Mouse (Mus musculus): Measurements from ENCODE around the gene Sfswap. TPM values are rescaled to one million over a fixed set of nuclear protein-coding genes. Genes with fewer than 3 reads are reported as not detected.
A peak's percentile ranks its signal among the peaks of the same experiment; 100 is the strongest.

Sfswap gene
- polyA plus RNA-seq (2012; fragmentation: generic; extraction: Trizol) = 29.1 TPM
- long read RNA-seq, experiment 1, partial matches to known transcripts = 6 of 10 reads
- long read RNA-seq, experiment 1, other reads (novel, unspliced or antisense) = 0 of 10 reads
- long read RNA-seq, experiment 2, transcript Sfswap-201 (18 exons, 3,313 nt) = major isoform, 25 of 96 reads
- long read RNA-seq, experiment 2, transcript Sfswap-212 (1 exons, 3,398 nt) = minor isoform, 14 of 96 reads
- long read RNA-seq, experiment 2, partial matches to known transcripts = 26 of 96 reads
- long read RNA-seq, experiment 2, other reads (novel, unspliced or antisense) = 31 of 96 reads

GRCm38 (mm10) chr5:129500722-129501634 is at the start of gene Sfswap:
TSS of gene Sfswap (plus strand) at chr5:129501221.
- Histone ChIP-seq H3K79me3 (ENCODE audit: low read depth) (peaks cover 27% of the 10 kb centered on the region), H3K27me3 (ENCODE audit: control insufficient read depth, insufficient read depth, insufficient read length) (peaks cover 8% of the 10 kb centered on the region), H3ac (ENCODE audit: control insufficient read depth, insufficient read length, low read depth) (peak within 1 kb of the TSS; percentile 95), H3K79me2 (ENCODE audit: control insufficient read depth, insufficient read depth) (peaks cover 45% of the 10 kb centered on the region), H3K36me3 (ENCODE audit: control insufficient read depth, insufficient read depth) (peaks cover 23% of the 10 kb centered on the region), H3K4me3 (ENCODE audit: insufficient read depth, poor library complexity, severe bottlenecking) (peak within 1 kb of the TSS; percentile 95)
- TF ChIP-seq MAX (IDR thresholded peaks at IDR 0.05) (peak; percentile 34), USF1 (IDR thresholded peaks at IDR 0.05; ENCODE audit: low read depth) (no peak)

GRCm38 (mm10) chr5:129452561-129452960 is 48.5 kb upstream of the Sfswap start:
- no peaks in the 10 kb centered on the region for H3K79me3 ChIP-seq (ENCODE audit: low read depth)
- H3K27me3 ChIP-seq (ENCODE audit: control insufficient read depth, insufficient read depth, insufficient read length) = peaks cover 9% of the 10 kb centered on the region
- H3K79me2 ChIP-seq (ENCODE audit: control insufficient read depth, insufficient read depth) = no peaks in the 10 kb centered on the region
- H3K36me3 ChIP-seq (ENCODE audit: control insufficient read depth, insufficient read depth) = no peaks in the 10 kb centered on the region
- H3ac ChIP-seq (ENCODE audit: control insufficient read depth, insufficient read length, low read depth) = no peak overlapping the region
- no peak overlapping the region for H3K4me3 ChIP-seq (ENCODE audit: insufficient read depth, poor library complexity, severe bottlenecking)
- TF ChIP-seq USF1 (IDR thresholded peaks at IDR 0.05; ENCODE audit: low read depth) (no peak), MYOD1 (IDR thresholded peaks at IDR 0.05; ENCODE audit: control insufficient read depth, insufficient read length, low read depth) (no peak), MAX (IDR thresholded peaks at IDR 0.05) (no peak), CEBPB (IDR thresholded peaks at IDR 0.05; ENCODE audit: low read depth) (no peak), MYOG (IDR thresholded peaks at IDR 0.05; ENCODE audit: control insufficient read depth, extremely low read depth, insufficient read length) (no peak), FOSL1 (IDR thresholded peaks at IDR 0.05; ENCODE audit: insufficient read depth, low read length, poor library complexity, severe bottlenecking) (no peak), CTCF (IDR thresholded peaks at IDR 0.05; ENCODE audit: control insufficient read depth, insufficient read depth, insufficient read length) (no peak)

GRCm38 (mm10) chr5:129454802-129455528 is 46.1 kb upstream of the Sfswap start:
- Histone ChIP-seq H3K79me3 (ENCODE audit: low read depth) (no peaks in the 10 kb centered on the region), H3K4me3 (ENCODE audit: insufficient read depth, poor library complexity, severe bottlenecking) (no peak overlapping the region), H3ac (ENCODE audit: control insufficient read depth, insufficient read length, low read depth) (no peak overlapping the region), H3K79me2 (ENCODE audit: control insufficient read depth, insufficient read depth) (no peaks in the 10 kb centered on the region), H3K27me3 (ENCODE audit: control insufficient read depth, insufficient read depth, insufficient read length) (no peaks in the 10 kb centered on the region), H3K36me3 (ENCODE audit: control insufficient read depth, insufficient read depth) (no peaks in the 10 kb centered on the region)
- TF ChIP-seq MAX (IDR thresholded peaks at IDR 0.05) = peak; percentile 21
- no peak for TF ChIP-seq CTCF (IDR thresholded peaks at IDR 0.05; ENCODE audit: control insufficient read depth, insufficient read depth, insufficient read length)
- TF ChIP-seq FOSL1 (IDR thresholded peaks at IDR 0.05; ENCODE audit: insufficient read depth, low read length, poor library complexity, severe bottlenecking) = no peak
- no peak for TF ChIP-seq MYOD1 (IDR thresholded peaks at IDR 0.05; ENCODE audit: control insufficient read depth, insufficient read length, low read depth)
- TF ChIP-seq USF1 (IDR thresholded peaks at IDR 0.05; ENCODE audit: low read depth) = peak; percentile 98
- TF ChIP-seq CEBPB (IDR thresholded peaks at IDR 0.05; ENCODE audit: low read depth) = no peak
- no peak for TF ChIP-seq MYOG (IDR thresholded peaks at IDR 0.05; ENCODE audit: control insufficient read depth, extremely low read depth, insufficient read length)

GRCm38 (mm10) chr5:129455529-129455896 is 45.5 kb upstream of the Sfswap start:
- no peak overlapping the region for H3K4me3 ChIP-seq (ENCODE audit: insufficient read depth, poor library complexity, severe bottlenecking)
- H3K79me3 ChIP-seq (ENCODE audit: low read depth) = no peaks in the 10 kb centered on the region
- no peaks in the 10 kb centered on the region for H3K79me2 ChIP-seq (ENCODE audit: control insufficient read depth, insufficient read depth)
- H3K27me3 ChIP-seq (ENCODE audit: control insufficient read depth, insufficient read depth, insufficient read length) = peaks cover under 1% of the 10 kb centered on the region
- H3K36me3 ChIP-seq (ENCODE audit: control insufficient read depth, insufficient read depth) = no peaks in the 10 kb centered on the region
- no peak overlapping the region for H3ac ChIP-seq (ENCODE audit: control insufficient read depth, insufficient read length, low read depth)
- no peak for TF ChIP-seq USF1 (IDR thresholded peaks at IDR 0.05; ENCODE audit: low read depth)
- no peak for TF ChIP-seq FOSL1 (IDR thresholded peaks at IDR 0.05; ENCODE audit: insufficient read depth, low read length, poor library complexity, severe bottlenecking)

GRCm38 (mm10) chr5:129456579-129457140 is 44.4 kb upstream of the Sfswap start:
- Histone ChIP-seq H3ac (ENCODE audit: control insufficient read depth, insufficient read length, low read depth) (no peak overlapping the region), H3K27me3 (ENCODE audit: control insufficient read depth, insufficient read depth, insufficient read length) (peaks cover 4% of the 10 kb centered on the region)

More at GRCm38 (mm10) chr5:129456579-129457140, 44.4 kb upstream of the Sfswap start:
- TF ChIP-seq MYOD1 (IDR thresholded peaks at IDR 0.05; ENCODE audit: control insufficient read depth, insufficient read length, low read depth) (no peak), MAX (IDR thresholded peaks at IDR 0.05) (no peak), MYOG (IDR thresholded peaks at IDR 0.05; ENCODE audit: control insufficient read depth, extremely low read depth, insufficient read length) (no peak), CTCF (IDR thresholded peaks at IDR 0.05; ENCODE audit: control insufficient read depth, insufficient read depth, insufficient read length) (no peak), USF1 (IDR thresholded peaks at IDR 0.05; ENCODE audit: low read depth) (no peak), FOSL1 (IDR thresholded peaks at IDR 0.05; ENCODE audit: insufficient read depth, low read length, poor library complexity, severe bottlenecking) (no peak), CEBPB (IDR thresholded peaks at IDR 0.05; ENCODE audit: low read depth) (no peak)
- Histone ChIP-seq H3K79me2 (ENCODE audit: control insufficient read depth, insufficient read depth) (no peaks in the 10 kb centered on the region), H3K79me3 (ENCODE audit: low read depth) (no peaks in the 10 kb centered on the region), H3K4me3 (ENCODE audit: insufficient read depth, poor library complexity, severe bottlenecking) (no peak overlapping the region), H3K36me3 (ENCODE audit: control insufficient read depth, insufficient read depth) (no peaks in the 10 kb centered on the region)
